Mouse (Mus musculus): ENCODE data around the gene Gltp. TPM values are rescaled to one million over a fixed set of nuclear protein-coding genes. Genes with fewer than 3 reads are reported as not detected.

Gene Gltp
- polyA plus RNA-seq, 1 experiment from 2014 or later: 115 TPM

GRCm38 (mm10) chr5:114708491-114708890 lies 17.7 kb upstream of the Gltp start:
- WGBS: 60% methylated on average over 15 of the region's 15 CpGs
- H3K4me2 ChIP-seq (replicated peaks; ENCODE audit: low read depth): peak overlapping the region; percentile 76
- no peaks in the 10 kb centered on the region for H3K4me1 ChIP-seq (replicated peaks; ENCODE audit: control insufficient read depth, insufficient read depth, low read length)
- H3K9me3 ChIP-seq (ENCODE audit: control insufficient read depth): no peaks in the 10 kb centered on the region
- H3K27ac ChIP-seq (ENCODE audit: low read depth, low read length): no peak overlapping the region
- H3K27me3 ChIP-seq (replicated peaks; ENCODE audit: control insufficient read depth, insufficient read depth, low read length): no peaks in the 10 kb centered on the region
- peaks cover 24% of the 10 kb centered on the region for H3K36me3 ChIP-seq (ENCODE audit: control insufficient read depth, insufficient read depth)
- no peak for TF ChIP-seq CTCF (IDR thresholded peaks at IDR 0.05; ENCODE audit: low read depth)
- ATAC-seq: no peak
- H3K4me3 ChIP-seq (ENCODE audit: low read depth, low read length): peak overlapping the region; percentile 79; the same call in 1 of the 2 replicates
- H3K9ac ChIP-seq (ENCODE audit: low read depth, low read length): no peak overlapping the region

- H3K4me2 ChIP-seq (replicated peaks; ENCODE audit: low read depth): peak within 1 kb of the TSS; percentile 76
- H3K27ac ChIP-seq (ENCODE audit: low read depth, low read length): no peak within 1 kb of the TSS
- peak within 1 kb of the TSS; percentile 56 for H3K9ac ChIP-seq (ENCODE audit: low read depth, low read length)
- no peaks in the 10 kb centered on the region for H3K9me3 ChIP-seq (ENCODE audit: control insufficient read depth)
- no peaks in the 10 kb centered on the region for H3K27me3 ChIP-seq (replicated peaks; ENCODE audit: control insufficient read depth, insufficient read depth, low read length)
- peaks cover 17% of the 10 kb centered on the region for H3K36me3 ChIP-seq (ENCODE audit: control insufficient read depth, insufficient read depth)
- peak; percentile 73 for ATAC-seq
- 4% methylated on average over 49 of the region's 49 CpGs for WGBS
- H3K4me3 ChIP-seq (ENCODE audit: low read depth, low read length): peak within 1 kb of the TSS; percentile 79
- peak; percentile 87 for TF ChIP-seq CTCF (IDR thresholded peaks at IDR 0.05; ENCODE audit: low read depth)
- no peaks in the 10 kb centered on the region for H3K4me1 ChIP-seq (replicated peaks; ENCODE audit: control insufficient read depth, insufficient read depth, low read length)
Observed at GRCm38 (mm10) chr5:114707265-114708068, 16.7 kb upstream of the Gltp start, which contains the start of gene Tchp. Gene Tchp (plus strand): TSS chr5:114707760.

- Histone ChIP-seq H3K27me3 (replicated peaks; ENCODE audit: control insufficient read depth, insufficient read depth, low read length) (no peaks in the 10 kb centered on the region), H3K27ac (ENCODE audit: low read depth, low read length) (no peak overlapping the region), H3K4me3 (ENCODE audit: low read depth, low read length) (no peak overlapping the region), H3K4me2 (replicated peaks; ENCODE audit: low read depth) (no peak overlapping the region), H3K9me3 (ENCODE audit: control insufficient read depth) (no peaks in the 10 kb centered on the region), H3K4me1 (replicated peaks; ENCODE audit: control insufficient read depth, insufficient read depth, low read length) (no peaks in the 10 kb centered on the region), H3K36me3 (ENCODE audit: control insufficient read depth, insufficient read depth) (no peaks in the 10 kb centered on the region), H3K9ac (ENCODE audit: low read depth, low read length) (no peak overlapping the region)
- peak; percentile 76 for TF ChIP-seq CTCF (IDR thresholded peaks at IDR 0.05; ENCODE audit: low read depth)
- 48% methylated on average over 14 of the region's 14 CpGs for WGBS
- peak; percentile 74 for ATAC-seq
Observed at GRCm38 (mm10) chr5:114702403-114703392, 11.9 kb upstream of the Gltp start.

- H3K9ac ChIP-seq (ENCODE audit: low read depth, low read length): no peak overlapping the region
- no peak overlapping the region for H3K4me3 ChIP-seq (ENCODE audit: low read depth, low read length)
- no peak overlapping the region for H3K4me2 ChIP-seq (replicated peaks; ENCODE audit: low read depth)
- TF ChIP-seq CTCF (IDR thresholded peaks at IDR 0.05; ENCODE audit: low read depth): no peak
- no peaks in the 10 kb centered on the region for H3K9me3 ChIP-seq (ENCODE audit: control insufficient read depth)
- no peaks in the 10 kb centered on the region for H3K36me3 ChIP-seq (ENCODE audit: control insufficient read depth, insufficient read depth)
- ATAC-seq: no peak
- H3K27me3 ChIP-seq (replicated peaks; ENCODE audit: control insufficient read depth, insufficient read depth, low read length): no peaks in the 10 kb centered on the region
- no peaks in the 10 kb centered on the region for H3K4me1 ChIP-seq (replicated peaks; ENCODE audit: control insufficient read depth, insufficient read depth, low read length)
- H3K27ac ChIP-seq (ENCODE audit: low read depth, low read length): no peak overlapping the region
- 37% methylated on average over 7 of the region's 7 CpGs for WGBS
Observed at GRCm38 (mm10) chr5:114699015-114699414, 8.2 kb upstream of the Gltp start.

- Histone ChIP-seq H3K27ac (ENCODE audit: low read depth, low read length) (no peak overlapping the region), H3K4me2 (replicated peaks; ENCODE audit: low read depth) (no peak overlapping the region), H3K9ac (ENCODE audit: low read depth, low read length) (no peak overlapping the region), H3K4me3 (ENCODE audit: low read depth, low read length) (no peak overlapping the region), H3K4me1 (replicated peaks; ENCODE audit: control insufficient read depth, insufficient read depth, low read length) (no peaks in the 10 kb centered on the region), H3K9me3 (ENCODE audit: control insufficient read depth) (no peaks in the 10 kb centered on the region), H3K36me3 (ENCODE audit: control insufficient read depth, insufficient read depth) (no peaks in the 10 kb centered on the region), H3K27me3 (replicated peaks; ENCODE audit: control insufficient read depth, insufficient read depth, low read length) (no peaks in the 10 kb centered on the region)
- TF ChIP-seq CTCF (IDR thresholded peaks at IDR 0.05; ENCODE audit: low read depth): no peak
- 88% methylated on average over 19 of the region's 19 CpGs for WGBS
- ATAC-seq: no peak
Observed at GRCm38 (mm10) chr5:114698044-114698746, 7.4 kb upstream of the Gltp start.
